Mouse (Mus musculus) macrophage (primary cell): ENCODE measurements around the gene Ralb. TPM values are rescaled to one million over a fixed set of nuclear protein-coding genes. Genes with fewer than 3 reads are reported as not detected.

Source experiments
- H3K27ac ChIP-seq: fragments of 350-480 bp; formaldehyde crosslinking; 2 replicates; pipeline ENCODE4 v1.9.0; 2021
- H3K36me3 ChIP-seq: fragments of 350-480 bp; formaldehyde crosslinking; 2 replicates; pipeline ENCODE4 v1.9.0; 2021; ENCODE audit errors: inconsistent target
- H3K4me3 ChIP-seq: fragments of 350-480 bp; formaldehyde crosslinking; 2 replicates; pipeline ENCODE4 v1.9.0; 2021; ENCODE audit errors: inconsistent target
- H3K79me2 ChIP-seq: fragments of 350-480 bp; formaldehyde crosslinking; 2 replicates; pipeline ENCODE4 v1.9.0; 2021; ENCODE audit errors: inconsistent target
- WGBS: methylation state at CpG from one replicate; pipeline ENCODE4 v1.1.7; 2026; ENCODE audit warnings: inconsistent platforms; ENCODE audit not compliant: missing documents; 5-methylcytosine and 5-hydroxymethylcytosine counted together
- polyA plus RNA-seq: library from polyadenylated mRNA; stranded (reverse); fragments of 250-400 nt; gene quantifications from 3 replicates; pipeline ENCODE4 v1.2.4, GENCODE M21; 2018; ENCODE audit warnings: inconsistent platforms

The Ralb gene
- polyA plus RNA-seq, 1 experiment from 2014 or later, result 76.5 TPM

DNA sequence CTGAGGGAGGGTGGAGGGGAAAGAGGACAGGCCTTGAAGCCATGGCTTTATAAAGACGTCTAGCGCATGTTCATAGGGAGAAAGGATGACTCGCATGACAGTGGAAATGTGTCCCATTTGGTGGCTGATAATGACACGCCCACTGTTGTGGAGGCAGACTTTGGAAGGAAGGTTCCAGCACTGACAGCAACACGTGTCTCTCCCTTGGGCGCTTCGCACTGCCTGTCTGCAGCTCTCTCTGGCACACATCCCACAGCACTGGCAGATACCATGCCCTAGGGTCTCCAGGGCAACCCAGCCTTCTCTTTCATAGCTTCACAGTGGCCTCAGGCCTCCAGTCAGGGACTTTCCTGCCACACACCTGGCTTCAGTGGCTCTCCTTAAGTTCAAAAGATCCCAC lies 13.5 kb upstream of the Ralb start:
- 97% methylated on average over 7 of the region's 7 CpGs for WGBS
- Histone ChIP-seq H3K36me3 (no peaks in the 10 kb centered on the region), H3K4me3 (no peak overlapping the region), H3K79me2 (no peaks in the 10 kb centered on the region), H3K27ac (no peak overlapping the region)

DNA sequence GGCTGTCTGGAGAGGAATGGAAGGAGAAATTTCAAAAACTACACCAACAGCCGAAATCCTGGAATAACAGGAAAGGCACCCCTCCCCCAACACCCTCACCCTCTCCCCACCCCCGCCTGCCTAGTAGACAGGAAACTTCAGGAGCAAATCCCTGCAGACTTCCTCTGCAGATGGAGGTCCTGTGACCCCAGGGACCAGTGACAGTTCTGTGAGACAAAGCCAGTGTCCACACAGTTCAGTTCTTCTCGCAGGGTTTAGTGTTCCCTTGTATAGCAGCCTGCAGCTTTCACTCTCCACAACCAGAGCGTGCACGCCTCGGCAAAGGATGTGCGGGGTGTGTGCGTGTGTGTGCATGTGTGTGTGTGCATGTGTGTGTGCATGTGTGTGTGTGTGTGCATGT lies 6.3 kb upstream of the Ralb start:
- Histone ChIP-seq H3K27ac (no peak overlapping the region), H3K79me2 (no peaks in the 10 kb centered on the region), H3K36me3 (no peaks in the 10 kb centered on the region), H3K4me3 (no peak overlapping the region)
- WGBS, result 78% methylated on average over 8 of the region's 8 CpGs

DNA sequence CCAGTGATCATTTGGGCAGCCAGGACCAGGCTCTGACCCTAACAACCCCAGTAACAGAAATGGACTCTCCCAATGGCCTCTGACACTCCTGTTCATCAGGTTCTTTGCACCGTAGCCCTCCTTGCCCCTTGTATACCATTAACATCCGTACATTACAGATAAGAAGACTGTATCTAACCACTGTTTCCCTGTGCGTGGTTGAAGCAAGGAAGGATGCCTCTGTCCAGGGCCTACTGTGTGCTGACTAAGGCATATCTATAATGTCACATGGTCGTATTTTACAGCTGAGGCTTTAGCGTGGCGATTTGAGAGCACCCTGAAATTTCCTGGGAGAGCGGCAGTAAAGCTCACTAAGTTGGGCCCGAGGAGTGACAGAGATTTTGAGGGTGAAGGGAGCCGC lies 5.8 kb upstream of the Ralb start:
- WGBS, result 78% methylated on average over 8 of the region's 9 CpGs
- H3K79me2 ChIP-seq, result no peaks in the 10 kb centered on the region
- H3K4me3 ChIP-seq, result no peak overlapping the region
- H3K36me3 ChIP-seq, result no peaks in the 10 kb centered on the region
- H3K27ac ChIP-seq, result no peak overlapping the region

- WGBS, result 83% methylated on average over 7 of the region's 7 CpGs
Observed at GRCm38 (mm10) chr1:119509474-119509873, 4.9 kb upstream of the Ralb start.

DNA sequence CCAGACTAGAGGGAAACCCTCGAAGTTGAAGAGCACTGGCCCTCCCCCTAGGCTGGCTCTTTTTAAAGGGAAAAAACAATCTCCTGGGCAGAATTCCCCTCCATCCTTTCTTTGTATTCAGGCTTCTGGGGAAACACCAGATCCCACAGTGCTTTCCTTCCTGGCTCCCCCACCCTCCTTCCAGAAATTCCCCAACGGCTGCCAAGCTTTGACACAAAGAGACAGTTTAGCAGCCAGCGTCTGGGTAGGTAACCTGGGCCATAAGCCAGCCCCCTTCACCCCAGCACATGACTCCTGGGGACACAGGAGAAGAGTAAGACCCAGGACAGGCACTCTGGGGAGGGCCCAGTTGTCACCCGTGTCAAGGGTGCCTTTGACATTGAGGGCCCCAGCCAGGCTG lies 4.0 kb upstream of the Ralb start:
- peaks cover 8% of the 10 kb centered on the region for H3K79me2 ChIP-seq
- H3K27ac ChIP-seq, result no peak overlapping the region
- H3K4me3 ChIP-seq, result no peak overlapping the region
- H3K36me3 ChIP-seq, result no peaks in the 10 kb centered on the region
- WGBS, result 87% methylated on average over 4 of the region's 4 CpGs

More at GRCm38 (mm10) chr1:119509474-119509873, 4.9 kb upstream of the Ralb start:
- H3K4me3 ChIP-seq, result no peak overlapping the region
- H3K79me2 ChIP-seq, result no peaks in the 10 kb centered on the region
- H3K36me3 ChIP-seq, result no peaks in the 10 kb centered on the region
- no peak overlapping the region for H3K27ac ChIP-seq

GRCm38 (mm10) chr1:119505951-119506350 lies 1.4 kb upstream of the Ralb start:
- Histone ChIP-seq H3K27ac (no peak overlapping the region), H3K4me3 (no peak overlapping the region), H3K79me2 (peaks cover 34% of the 10 kb centered on the region), H3K36me3 (no peaks in the 10 kb centered on the region; the same call in 1 of the 2 replicates)
- WGBS, result 78% methylated on average over 3 of the region's 3 CpGs

DNA sequence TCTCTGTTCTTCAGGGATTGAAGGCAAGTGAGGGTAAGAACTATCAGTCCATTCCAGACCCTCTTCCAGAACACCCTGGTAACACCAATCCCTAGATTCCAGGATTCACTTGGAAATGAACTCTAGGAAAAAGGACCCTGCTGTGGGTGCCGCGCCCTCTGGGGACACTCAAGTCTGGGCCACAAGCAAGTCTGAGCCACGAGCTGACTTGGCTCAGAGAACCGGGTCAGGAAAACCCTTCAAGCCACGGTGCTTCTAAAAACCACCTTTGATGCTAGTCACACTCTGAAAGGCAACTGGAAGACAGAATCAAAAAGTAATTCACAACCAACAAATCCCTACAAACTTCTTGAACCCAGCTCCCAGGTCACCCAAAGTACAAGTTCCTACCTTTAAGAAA lies 786 bp downstream of the Ralb start:
- H3K79me2 ChIP-seq, result peaks cover 55% of the 10 kb centered on the region
- WGBS, result 45% methylated on average over 5 of the region's 5 CpGs
- H3K36me3 ChIP-seq, result peaks cover 5% of the 10 kb centered on the region; the same call in 1 of the 2 replicates
- H3K27ac ChIP-seq, result peak overlapping the region; percentile 97
- peak overlapping the region; percentile 87 for H3K4me3 ChIP-seq

DNA sequence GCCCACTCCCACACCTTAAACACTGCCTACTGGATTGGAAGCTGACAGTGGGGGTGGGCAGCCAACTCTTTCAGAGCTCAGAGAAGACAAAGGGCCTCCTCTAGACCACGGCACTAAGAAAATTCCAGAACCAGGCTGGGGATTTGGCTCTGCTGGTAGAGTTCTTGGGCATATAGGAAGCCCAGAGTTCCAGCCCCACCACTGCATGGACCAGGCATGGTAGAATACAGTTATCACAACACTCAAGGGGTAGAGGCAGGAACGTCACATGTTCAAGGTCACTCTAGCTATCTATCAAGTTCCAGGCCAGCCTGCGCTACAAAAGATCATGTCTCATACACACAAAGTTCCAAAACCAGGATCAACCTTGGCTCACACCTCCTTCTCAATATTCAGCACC lies 1.4 kb downstream of the Ralb start:
- H3K4me3 ChIP-seq, result peak overlapping the region; percentile 87

GRCm38 (mm10) chr1:119502729-119503128 lies 1.9 kb downstream of the Ralb start:
- H3K27ac ChIP-seq, result peak overlapping the region; percentile 97
- H3K79me2 ChIP-seq, result peaks cover 66% of the 10 kb centered on the region
- H3K4me3 ChIP-seq, result peak overlapping the region; percentile 87
- 14% methylated on average over 8 of the region's 11 CpGs for WGBS
- peaks cover 5% of the 10 kb centered on the region; the same call in 1 of the 2 replicates for H3K36me3 ChIP-seq

More for the DNA sequence above, 1.4 kb downstream of the Ralb start:
- Histone ChIP-seq H3K36me3 (peaks cover 5% of the 10 kb centered on the region; the same call in 1 of the 2 replicates), H3K27ac (peak overlapping the region; percentile 97), H3K79me2 (peaks cover 62% of the 10 kb centered on the region)
- 91% methylated on average over 3 of the region's 3 CpGs for WGBS

DNA sequence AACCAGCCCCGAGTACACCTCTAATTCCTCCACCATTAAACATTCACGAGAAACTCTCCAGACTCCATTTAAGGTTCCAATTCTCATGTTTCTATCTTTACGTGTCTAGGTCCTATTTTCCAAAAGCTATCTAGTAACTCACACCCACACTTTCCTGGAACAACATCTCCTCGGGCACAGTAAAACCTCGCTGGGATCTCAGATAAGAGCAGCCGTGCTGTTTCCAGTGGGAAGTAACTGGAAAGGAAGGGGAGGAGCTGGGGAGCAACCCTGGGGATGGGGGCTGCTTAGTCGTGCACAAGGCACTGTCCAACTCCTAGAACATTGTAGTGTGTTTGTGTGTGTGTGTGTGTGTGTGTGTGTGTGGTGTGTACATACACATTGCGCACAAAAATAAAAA lies 2.7 kb downstream of the Ralb start:
- peaks cover 5% of the 10 kb centered on the region; the same call in 1 of the 2 replicates for H3K36me3 ChIP-seq
- H3K27ac ChIP-seq, result no peak overlapping the region
- no peak overlapping the region for H3K4me3 ChIP-seq
- 91% methylated on average over 8 of the region's 8 CpGs for WGBS
- H3K79me2 ChIP-seq, result peaks cover 75% of the 10 kb centered on the region

DNA sequence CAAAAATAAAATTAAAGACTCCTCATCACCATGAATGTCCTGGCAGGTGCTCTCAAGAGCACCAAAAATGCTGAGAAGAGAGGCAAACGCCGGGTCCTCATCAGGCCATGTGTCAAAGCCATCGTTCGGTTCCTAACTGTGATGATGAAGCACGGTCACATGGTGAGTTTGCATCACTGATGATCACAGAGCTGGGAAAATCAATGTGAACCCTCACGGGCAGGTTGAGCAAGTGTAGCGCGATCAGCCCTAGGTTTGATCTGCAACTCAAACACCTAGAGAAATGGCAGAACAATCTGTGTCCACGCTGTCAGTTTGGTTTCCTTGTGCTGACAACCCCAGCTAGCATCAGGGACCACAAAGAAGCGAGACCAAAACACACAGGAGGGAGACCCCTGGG lies 5.1 kb downstream of the Ralb start:
- WGBS, result 93% methylated on average over 10 of the region's 10 CpGs
- peak overlapping the region; percentile 53 for H3K27ac ChIP-seq
- peaks cover 5% of the 10 kb centered on the region; the same call in 1 of the 2 replicates for H3K36me3 ChIP-seq
- H3K79me2 ChIP-seq, result peaks cover 99% of the 10 kb centered on the region
- no peak overlapping the region for H3K4me3 ChIP-seq

DNA sequence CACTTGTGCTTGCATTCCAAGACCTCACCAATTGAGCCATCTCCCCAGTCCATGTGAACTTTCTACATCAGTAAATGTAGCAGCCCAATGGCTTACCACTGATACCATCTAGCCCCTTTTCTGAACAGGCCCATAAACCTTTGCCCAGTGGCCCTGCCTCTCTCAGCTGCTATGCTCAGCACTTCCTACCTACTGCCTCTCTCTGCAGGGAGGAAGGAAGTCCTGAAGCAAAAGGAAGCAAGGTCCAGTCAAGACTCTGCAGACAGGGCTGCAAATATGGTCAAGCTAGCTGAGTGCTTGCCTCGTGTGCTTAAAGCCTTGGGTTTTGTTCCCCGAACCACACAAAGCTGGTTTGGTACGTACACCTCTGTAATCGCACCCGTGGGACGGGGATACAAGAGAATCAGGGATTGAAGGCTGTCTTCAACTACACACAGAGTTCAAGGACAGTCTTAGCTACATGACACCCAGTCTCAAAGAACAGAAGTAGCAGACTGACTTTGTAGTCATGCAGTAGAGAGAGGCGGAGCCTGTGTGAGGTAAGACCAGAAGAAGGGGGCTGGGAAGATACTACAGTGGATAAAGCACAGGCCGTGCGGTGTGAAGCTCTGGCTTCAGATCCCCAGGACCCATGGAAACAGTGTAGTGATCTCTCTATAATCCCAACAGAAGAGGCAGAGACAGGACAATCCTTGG lies 5.9 kb downstream of the Ralb start:
- peaks cover 100% of the 10 kb centered on the region for H3K79me2 ChIP-seq
- H3K27ac ChIP-seq, result peak overlapping the region; percentile 53
- no peak overlapping the region for H3K4me3 ChIP-seq
- peaks cover 5% of the 10 kb centered on the region; the same call in 1 of the 2 replicates for H3K36me3 ChIP-seq
- WGBS, result 75% methylated on average over 9 of the region's 9 CpGs

- Histone ChIP-seq H3K4me3 (no peak overlapping the region), H3K27ac (peak overlapping the region; percentile 53; the same call in 1 of the 2 replicates), H3K79me2 (peaks cover 100% of the 10 kb centered on the region), H3K36me3 (peaks cover 5% of the 10 kb centered on the region; the same call in 1 of the 2 replicates)
- 87% methylated on average over 5 of the region's 5 CpGs for WGBS
Observed at GRCm38 (mm10) chr1:119497346-119498004, 7.1 kb downstream of the Ralb start.

DNA sequence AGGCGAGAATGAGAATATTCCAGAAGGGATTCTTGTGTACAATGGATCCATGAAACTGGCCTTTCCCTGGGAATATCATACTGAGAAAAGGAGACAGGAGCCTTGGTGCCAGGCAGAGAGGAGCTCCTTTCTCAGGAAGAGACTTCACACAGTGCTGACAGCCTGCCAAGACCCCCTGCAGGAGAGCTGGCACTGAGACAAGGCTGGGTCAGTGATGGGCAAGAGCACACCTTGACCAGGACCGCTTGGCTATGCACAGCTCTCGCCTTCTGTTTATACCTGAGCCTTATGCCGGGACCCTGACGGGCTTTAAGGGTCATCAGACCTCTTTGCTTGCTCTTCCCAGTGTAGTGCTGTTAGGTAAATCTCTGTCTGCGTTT lies 9.2 kb downstream of the Ralb start:
- H3K27ac ChIP-seq, result no peak overlapping the region
- no peaks in the 10 kb centered on the region; the same call in 1 of the 2 replicates for H3K36me3 ChIP-seq
- WGBS, result 90% methylated on average over 6 of the region's 6 CpGs
- H3K4me3 ChIP-seq, result no peak overlapping the region
- peaks cover 100% of the 10 kb centered on the region for H3K79me2 ChIP-seq

DNA sequence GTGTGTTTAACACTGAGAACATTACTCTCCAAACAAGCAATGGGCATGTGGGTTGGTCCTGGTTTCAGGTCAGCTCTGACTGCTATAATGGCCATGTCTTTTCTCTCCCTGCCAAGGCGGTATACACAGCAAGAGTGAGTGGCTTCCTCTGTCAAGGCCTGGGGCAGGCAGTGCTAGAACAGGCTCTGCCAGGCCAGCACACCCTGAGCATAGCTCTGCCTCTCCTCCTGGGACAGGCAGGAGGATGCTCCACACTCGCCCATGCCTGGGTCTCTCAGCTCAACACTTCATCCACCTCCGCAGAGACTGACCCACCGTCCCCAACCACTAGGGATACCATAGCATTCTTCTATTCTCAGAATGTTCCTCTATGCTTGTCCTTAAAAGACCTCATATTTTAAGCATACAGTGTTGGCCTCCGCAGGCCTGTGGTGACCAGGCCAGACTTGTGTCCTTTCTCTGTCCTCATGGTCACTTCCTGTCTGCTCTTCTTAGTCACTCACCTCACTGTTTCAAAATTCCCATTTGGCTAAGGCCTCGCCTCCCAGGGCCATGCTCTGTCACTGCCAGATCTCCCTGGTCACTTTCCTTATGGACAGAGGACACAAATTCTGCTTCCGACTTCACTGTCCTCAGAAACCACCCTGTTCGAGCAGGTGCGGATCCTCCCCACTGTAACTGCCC lies 9.7 kb downstream of the Ralb start:
- no peak overlapping the region for H3K4me3 ChIP-seq
- H3K79me2 ChIP-seq, result peaks cover 100% of the 10 kb centered on the region
- no peaks in the 10 kb centered on the region; the same call in 1 of the 2 replicates for H3K36me3 ChIP-seq
- no peak overlapping the region for H3K27ac ChIP-seq
- WGBS, result 93% methylated on average over 9 of the region's 9 CpGs
